10 mouse cellular contexts compared by ENCODE assay signal in the genomic region with DNA sequence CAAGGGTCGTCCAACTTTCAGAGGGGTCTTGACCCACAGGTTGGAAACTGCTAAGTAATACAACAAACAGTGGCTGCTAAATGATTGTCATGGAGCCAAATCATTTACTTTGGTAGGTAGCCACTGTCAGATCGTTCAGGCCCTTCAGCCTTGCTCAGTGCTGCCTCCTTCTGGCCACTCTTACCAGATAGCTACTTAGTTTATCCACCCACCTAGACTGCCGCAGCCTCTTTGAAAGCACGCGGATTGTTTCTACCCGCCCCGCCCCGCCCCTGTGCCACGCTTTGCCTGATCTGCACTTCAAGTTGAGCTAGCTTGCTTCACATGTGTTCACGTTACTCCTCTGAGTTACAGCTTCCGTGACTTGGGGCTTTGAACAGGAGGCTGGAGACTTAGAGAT. TPM values are rescaled to one million over a fixed set of nuclear protein-coding genes. Genes with fewer than 3 reads are reported as not detected.
A peak's percentile ranks its signal among the peaks of the same experiment; 100 is the strongest.
DNase-seq lines count a peak whose midpoint lies in the region; ATAC-seq and TF ChIP-seq lines count a peak whose summit lies in the region.
"Had no signal": no experiment of that assay in that cellular context is flagged by ENCODE, and none has a peak within 500 bp of the region (broad histone marks: within the 10 kb centered on the region; RNA-seq: fewer than 3 reads in every experiment).

No protein-coding gene starts in this region.

- H3K4me2 ChIP-seq in heart, postnatal 0 days (ENCODE audit: low read depth, low read length), result no peak overlapping the region
- H3K4me2 ChIP-seq: embryonic facial prominence, embryonic 13.5 days had no signal

- no peak for DNase-seq in heart, postnatal 0 days (ENCODE audit: low spot score)
- no peak for DNase-seq in heart, adult 11 months
- DNase-seq in urinary bladder, postnatal 25 days (ENCODE audit: low spot score), result peak; percentile 15
- DNase-seq in urinary bladder, postnatal 36 days (ENCODE audit: low spot score in 2 of 2), result no peak
- DNase-seq in forelimb bud, embryonic 11.5 days (ENCODE audit: low read depth, low spot score), result peak; percentile 49
- DNase-seq in cerebellum, postnatal 36 days, result no peak
- no peak for DNase-seq in cerebellum, adult 11 months

- no peaks in the 10 kb centered on the region for H3K4me1 ChIP-seq in heart, postnatal 0 days (ENCODE audit: control insufficient read depth, insufficient read depth)
- H3K4me1 ChIP-seq: embryonic facial prominence, embryonic 13.5 days had no signal

- TF ChIP-seq CTCF in heart, postnatal 0 days (IDR thresholded peaks at IDR 0.05; ENCODE audit: low read depth), result peak; percentile 69

- H3K9ac ChIP-seq in heart, postnatal 0 days (replicated peaks; ENCODE audit: low read depth, low read length), result no peak overlapping the region
- H3K9ac ChIP-seq: embryonic facial prominence, embryonic 13.5 days had no signal

- H3K4me3 ChIP-seq in heart, postnatal 0 days (ENCODE audit: low read depth, low read length), result no peak overlapping the region
- H3K4me3 ChIP-seq: embryonic facial prominence, embryonic 13.5 days had no signal

- H3K9me3 ChIP-seq in heart, postnatal 0 days (replicated peaks; ENCODE audit: control insufficient read depth, low read length), result no peaks in the 10 kb centered on the region
- H3K9me3 ChIP-seq: embryonic facial prominence, embryonic 13.5 days had no signal

- no peak for ATAC-seq in heart, postnatal 0 days (ENCODE audit: insufficient read depth, low read depth)
- peak; percentile 54; the same call in 1 of the 2 replicates for ATAC-seq in megakaryocyte, adult 5-6 weeks (ENCODE audit: poor library complexity, severe bottlenecking)

- WGBS in heart, postnatal 0 days, result 21% methylated on average over 11 of the region's 11 CpGs

- no peak for TF ChIP-seq EP300 in heart, postnatal 0 days (IDR thresholded peaks at IDR 0.05; ENCODE audit: low read depth)

- H3K27ac ChIP-seq in heart, postnatal 0 days (ENCODE audit: low read depth), result no peak overlapping the region
- H3K27ac ChIP-seq: embryonic facial prominence, embryonic 13.5 days; macrophage had no signal

- H3K27me3 ChIP-seq in heart, postnatal 0 days (ENCODE audit: control insufficient read depth, insufficient read depth, low read length), result no peaks in the 10 kb centered on the region; the same call in 1 of the 2 replicates

- H3K36me3 ChIP-seq in heart, postnatal 0 days (replicated peaks; ENCODE audit: control insufficient read depth, insufficient read depth, low read length), result no peaks in the 10 kb centered on the region
- H3K36me3 ChIP-seq: embryonic facial prominence, embryonic 13.5 days had no signal

RNA-seq across cellular contexts. Expression of gene Mbl2, which starts 14.6 kb away (rescaled TPM):
- total RNA-seq in heart, postnatal 0 days (2014; rRNA removed; ENCODE audit: low replicate concordance), result not detected in 2 replicates
- not detected in 2 replicates for polyA plus RNA-seq in heart, postnatal 0 days (2015; fragmentation: Nextera tagmentation; extraction: Ambion mirVana)
- not detected in 2 replicates for total RNA-seq in megakaryocyte, adult 5-6 weeks (2015)
- total RNA-seq in megakaryocyte, adult 5-6 weeks (2017), result not detected in 2 replicates
- polyA plus RNA-seq: embryonic facial prominence, embryonic 13.5 days; macrophage had no signal

Comparison
In these comparisons a context has a peak if more than half of its experiments do, and no peak if none do; other contexts are left out.
1. DNase-seq: peak in urinary bladder, postnatal 25 days (single experiment) and forelimb bud, embryonic 11.5 days (single experiment); none in heart, postnatal 0 days (single experiment), heart, adult 11 months (single experiment), urinary bladder, postnatal 36 days (0 of 2), cerebellum, postnatal 36 days (0 of 2) and cerebellum, adult 11 months (single experiment).